Mouse (Mus musculus) CH12.LX (cell line): Measurements from ENCODE around the gene Acsl1. TPM values are rescaled to one million over a fixed set of nuclear protein-coding genes. Genes with fewer than 3 reads are reported as not detected.

Experiments
- DNase-seq: peaks from one replicate; pipeline ENCODE4 v3.0.0-alpha.2; 2013; ENCODE audit errors: extremely low read depth
- H3K27ac ChIP-seq: 2 replicates; pipeline ENCODE4 v1.5.1; 2012; ENCODE audit warnings: low read depth, mild to moderate bottlenecking, control low read depth, moderate library complexity; ENCODE audit not compliant: insufficient read depth
- H3K27me3 ChIP-seq: replicated peaks from 2 replicates; pipeline ENCODE3; 2012; ENCODE audit warnings: inconsistent platforms
- H3K36me3 ChIP-seq, 2 experiments: replicated peaks in 1 of 2; 2 replicates each; pipeline versions ENCODE3 to v1.6.1; 2012; ENCODE audit warnings: inconsistent platforms in 1 of 2, low read length in 1 of 2, mild to moderate bottlenecking in 1 of 2, mixed read lengths in 1 of 2, moderate library complexity in 1 of 2; ENCODE audit not compliant: control insufficient read depth in 1 of 2, insufficient read depth in 1 of 2
- H3K4me1 ChIP-seq, 2 experiments: 2 replicates each; pipeline ENCODE4 v1.6.1; 2012; ENCODE audit warnings: inconsistent platforms in 1 of 2, moderate library complexity in 1 of 2; ENCODE audit not compliant: insufficient read depth in 2 of 2, control insufficient read depth in 1 of 2
- H3K4me2 ChIP-seq: 2 replicates; pipeline ENCODE4 v1.6.1; 2012; ENCODE audit warnings: low read depth, mild to moderate bottlenecking, control low read depth; ENCODE audit not compliant: poor library complexity, insufficient read depth, severe bottlenecking
- H3K4me3 ChIP-seq, 3 experiments: fragments of 150-350 bp in 1 of 3; sonication (generic) in 1 of 3; replicated peaks in 1 of 3; 2 replicates each; pipeline versions ENCODE3 to v1.5.1; 2011 to 2012; ENCODE audit warnings: low read depth in 2 of 3, low read length in 2 of 3, mild to moderate bottlenecking in 2 of 3, moderate library complexity in 2 of 3, control low read depth in 1 of 3, improper control_type of control experiment in 1 of 3, inconsistent platforms in 1 of 3, mixed read lengths in 1 of 3; ENCODE audit not compliant: poor library complexity in 1 of 3
- H3K79me2 ChIP-seq: replicated peaks from 2 replicates; pipeline ENCODE4 v1.6.1; 2012; ENCODE audit warnings: mild to moderate bottlenecking, moderate library complexity; ENCODE audit not compliant: control insufficient read depth, poor library complexity, insufficient read depth, severe bottlenecking; ENCODE audit errors: extremely low read depth
- H3K9ac ChIP-seq: 2 replicates; pipeline ENCODE4 v1.6.1; 2012; ENCODE audit warnings: low read depth, mild to moderate bottlenecking, control low read depth, moderate library complexity; ENCODE audit not compliant: insufficient read depth
- H3K9me3 ChIP-seq: replicated peaks from 2 replicates; pipeline ENCODE3; 2012; ENCODE audit warnings: low read length, inconsistent platforms, mixed read lengths
- CHD2 ChIP-seq: IDR thresholded peaks from 2 replicates; pipeline ENCODE4 v1.6.1; 2011; ENCODE audit warnings: low read length, improper control_type of control experiment
- E2F4 ChIP-seq: IDR thresholded peaks from 2 replicates; pipeline ENCODE4 v1.6.1; 2011; ENCODE audit warnings: low read depth, low read length, improper control_type of control experiment; ENCODE audit not compliant: insufficient replicate concordance
- ELF1 ChIP-seq: IDR thresholded peaks from 2 replicates; pipeline ENCODE4 v1.6.1; 2014; ENCODE audit warnings: low read depth, mild to moderate bottlenecking, inconsistent platforms, low read length, improper control_type of control experiment
- EP300 ChIP-seq: IDR thresholded peaks from 2 replicates; pipeline ENCODE4 v1.6.1; 2011; ENCODE audit warnings: low read length, improper control_type of control experiment
- ETS1 ChIP-seq: conservative IDR thresholded peaks from 2 replicates; pipeline ENCODE4 v1.6.1; 2012; ENCODE audit warnings: low read depth, mild to moderate bottlenecking, inconsistent platforms, low read length, improper control_type of control experiment, moderate library complexity
- GABPA ChIP-seq: IDR thresholded peaks from 2 replicates; pipeline ENCODE4 v1.6.1; 2012; ENCODE audit warnings: low read depth, low read length, improper control_type of control experiment, inconsistent platforms; ENCODE audit not compliant: insufficient replicate concordance
- JUN ChIP-seq: IDR thresholded peaks from 2 replicates; pipeline ENCODE4 v1.6.1; 2011; ENCODE audit warnings: low read depth, mild to moderate bottlenecking, low read length, improper control_type of control experiment, moderate library complexity; ENCODE audit not compliant: insufficient read depth
- JUND ChIP-seq: conservative IDR thresholded peaks from 2 replicates; pipeline ENCODE4 v1.6.1; 2011; ENCODE audit warnings: low read depth, low read length, improper control_type of control experiment
- MAZ ChIP-seq: IDR thresholded peaks from 2 replicates; pipeline ENCODE4 v1.6.1; 2012; ENCODE audit warnings: low read depth, mild to moderate bottlenecking, inconsistent platforms, low read length, improper control_type of control experiment, moderate library complexity
- MEF2A ChIP-seq: IDR thresholded peaks from 2 replicates; pipeline ENCODE4 v1.6.1; 2014; ENCODE audit warnings: low read depth, mild to moderate bottlenecking, inconsistent platforms, low read length, improper control_type of control experiment, borderline replicate concordance
- MXI1 ChIP-seq: IDR thresholded peaks from 2 replicates; pipeline ENCODE4 v1.6.1; 2011; ENCODE audit warnings: mild to moderate bottlenecking, low read depth, low read length, improper control_type of control experiment
- MYC ChIP-seq: IDR thresholded peaks from 2 replicates; pipeline ENCODE4 v1.6.1; 2011; ENCODE audit warnings: low read depth, mild to moderate bottlenecking, improper control_type of control experiment, low read length
- NELFE ChIP-seq: IDR thresholded peaks from 2 replicates; pipeline ENCODE4 v1.6.1; 2011; ENCODE audit warnings: low read depth, low read length, improper control_type of control experiment
- RAD21 ChIP-seq: IDR thresholded peaks from 2 replicates; pipeline ENCODE4 v1.6.1; 2011; ENCODE audit warnings: low read depth, mild to moderate bottlenecking, low read length, improper control_type of control experiment, moderate library complexity
- RCOR1 ChIP-seq: conservative IDR thresholded peaks from 2 replicates; pipeline ENCODE4 v1.6.1; 2012; ENCODE audit warnings: low read depth, mild to moderate bottlenecking, inconsistent platforms, low read length, improper control_type of control experiment
- SIN3A ChIP-seq: IDR thresholded peaks from 2 replicates; pipeline ENCODE4 v1.6.1; 2012; ENCODE audit warnings: low read length, improper control_type of control experiment, inconsistent platforms
- SMC3 ChIP-seq: IDR thresholded peaks from 2 replicates; pipeline ENCODE4 v1.6.1; 2011; ENCODE audit warnings: low read depth, low read length, improper control_type of control experiment
- TCF12 ChIP-seq: IDR thresholded peaks from 2 replicates; pipeline ENCODE4 v1.6.1; 2014; ENCODE audit warnings: low read depth, mild to moderate bottlenecking, inconsistent platforms, low read length, improper control_type of control experiment
- USF1 ChIP-seq: IDR thresholded peaks from 2 replicates; pipeline ENCODE4 v1.6.1; 2014; ENCODE audit warnings: low read depth, mild to moderate bottlenecking, inconsistent platforms, low read length, improper control_type of control experiment
- USF2 ChIP-seq: conservative IDR thresholded peaks from 2 replicates; pipeline ENCODE4 v1.6.1; 2011; ENCODE audit warnings: low read depth, low read length, improper control_type of control experiment
- ZKSCAN1 ChIP-seq: IDR thresholded peaks from 2 replicates; pipeline ENCODE4 v1.6.1; 2012; ENCODE audit warnings: low read depth, inconsistent platforms, low read length, improper control_type of control experiment, borderline replicate concordance
- ZMIZ1 ChIP-seq: IDR thresholded peaks from 2 replicates; pipeline ENCODE4 v1.6.1; 2012; ENCODE audit warnings: low read depth, mild to moderate bottlenecking, inconsistent platforms, low read length, improper control_type of control experiment
- dilution Hi-C: fragments of 300-500 bp; cut with MboI; formaldehyde crosslinking; loops from 2 replicates; pipeline ENCODE4 v1.14.3; 2020; ENCODE audit warnings: low sequenced_read_pairs; ENCODE audit not compliant: extremely low pct_unique_long_range_greater_than_20kb, extremely low pct_ligation_motif_present
- in situ Hi-C: fragments of 300-500 bp; cut with MboI; formaldehyde crosslinking; loops from 3 replicates; pipeline ENCODE4 v1.14.3; 2019; ENCODE audit warnings: low sequenced_read_pairs, low pct_ligation_motif_present, low pct_unique_long_range_greater_than_20kb, mixed read lengths
- polyA plus RNA-seq: library from polyadenylated mRNA; unstranded; fragments of >175 nt; gene quantifications from 2 replicates; pipeline ENCODE4 v1.2.1, GENCODE M21; 2012; ENCODE audit warnings: low read depth; ENCODE audit not compliant: insufficient read length
- total RNA-seq, 2 experiments: library from RNA; depleted of rRNA; stranded (reverse); fragments of 300-350 nt in 1 of 2; fragments of >200 nt in 1 of 2; gene quantifications; 2 replicates each; pipeline ENCODE4 v1.2.3; 2012 to 2014

Acsl1 gene
- total and polyA plus RNA-seq, 3 experiments = 8.7 to 27.9 (median 19.5) TPM

DNA sequence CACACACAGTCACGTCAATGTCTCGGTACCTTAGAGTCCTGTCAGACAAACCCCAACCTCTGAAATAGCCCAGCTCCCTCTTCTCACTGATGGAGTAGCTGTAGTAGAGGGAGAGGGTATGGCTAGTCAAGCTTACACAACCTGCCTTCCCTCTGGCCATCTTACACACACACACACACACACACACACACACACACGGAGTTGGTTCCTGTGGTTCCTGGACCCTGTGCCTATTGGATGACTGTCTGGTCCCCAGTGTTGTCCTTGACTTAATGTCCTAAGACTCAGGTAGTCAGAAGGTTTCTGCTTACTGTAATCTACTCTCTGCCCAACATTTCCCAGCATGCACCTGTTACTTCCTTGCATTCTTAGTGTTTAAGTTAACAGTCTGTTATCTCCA lies 5.1 kb downstream of the Acsl1 start:
- Histone ChIP-seq H3K27ac (no peak overlapping the region), H3K4me3 (no peak overlapping the region), H3K36me3 (peaks cover 0 to 25% of the 10 kb centered on the region in 2 experiments), H3K4me2 (no peak overlapping the region), H3K79me2 (no peaks in the 10 kb centered on the region; the same call in 1 of the 2 replicates), H3K9ac (no peak overlapping the region), H3K9me3 (no peaks in the 10 kb centered on the region), H3K4me1 (peaks cover 4 to 49% of the 10 kb centered on the region in 2 experiments), H3K27me3 (no peaks in the 10 kb centered on the region)
- in situ Hi-C loops (no loop called here), dilution Hi-C loops (no loop called here)
- DNase-seq = no peak
- no peak for TF ChIP-seq MXI1
- no peak for TF ChIP-seq MEF2A
- no peak for TF ChIP-seq RCOR1
- TF ChIP-seq MYC = no peak
- no peak for TF ChIP-seq SIN3A
- no peak for TF ChIP-seq CHD2
- TF ChIP-seq RAD21 = no peak

DNA sequence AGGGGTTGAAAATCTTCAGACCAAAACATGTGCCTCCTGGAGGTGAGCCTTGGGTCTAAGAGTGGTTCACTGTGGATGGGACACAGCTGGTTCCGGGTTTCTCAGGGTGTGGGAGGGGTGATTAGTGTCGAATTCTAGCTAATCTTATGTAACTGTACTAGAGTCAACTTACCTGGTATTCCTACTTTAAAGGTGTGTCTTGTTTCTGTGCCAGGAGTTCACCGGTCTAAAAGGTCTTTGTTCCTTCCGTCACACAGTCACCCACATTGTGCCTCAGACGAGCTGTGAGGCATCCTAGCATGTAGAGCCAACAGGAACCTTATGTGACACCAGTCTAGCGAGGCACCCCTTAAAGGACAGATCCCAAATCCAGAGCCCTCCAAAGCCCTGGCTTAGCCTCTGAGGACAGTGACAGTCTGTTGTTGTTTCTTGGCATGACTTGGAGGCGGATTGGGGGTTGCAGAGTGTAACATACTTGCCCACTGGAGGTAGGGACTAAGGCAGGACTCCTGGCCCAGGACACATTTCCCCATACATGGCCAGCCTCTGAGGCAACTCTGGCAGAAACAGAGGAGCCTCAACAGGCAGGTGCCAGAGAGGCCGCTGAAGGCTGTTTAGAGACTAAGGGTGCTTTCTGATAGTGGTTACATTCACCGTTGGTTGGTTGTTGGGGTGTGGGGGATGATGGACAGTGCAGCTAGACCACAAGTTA lies 7.1 kb downstream of the Acsl1 start:
- dilution Hi-C loops (no loop called here), in situ Hi-C loops (no loop called here)
- TF ChIP-seq ZKSCAN1 (no peak), GABPA (no peak), MEF2A (no peak), NELFE (no peak), E2F4 (no peak), MXI1 (no peak), CHD2 (no peak), USF1 (no peak), SMC3 (no peak), TCF12 (no peak), SIN3A (no peak), ELF1 (no peak), ZMIZ1 (no peak), MAZ (no peak), JUN (no peak), JUND (no peak), EP300 (no peak), ETS1 (no peak), USF2 (no peak)
- TF ChIP-seq, all 38 proteins: peak for 0

More for the DNA sequence above, 7.1 kb downstream of the Acsl1 start:
- DNase-seq = no peak
- Histone ChIP-seq H3K4me2 (no peak overlapping the region), H3K4me3 (no peak overlapping the region), H3K27me3 (no peaks in the 10 kb centered on the region), H3K9ac (no peak overlapping the region), H3K36me3 (peaks cover 0 to 27% of the 10 kb centered on the region in 2 experiments), H3K79me2 (no peaks in the 10 kb centered on the region; the same call in 1 of the 2 replicates), H3K27ac (no peak overlapping the region), H3K4me1 (peaks cover 6 to 38% of the 10 kb centered on the region in 2 experiments), H3K9me3 (no peaks in the 10 kb centered on the region)
